Mouse (Mus musculus) cerebellum, adult 2 months (tissue): Measurements from ENCODE around the gene Olfr1392.

ENCODE experiments used
- CTCF ChIP-seq: fragments of 200-500 bp; IDR thresholded peaks from 2 replicates; pipeline ENCODE4 v1.5.1; 2011; ENCODE audit warnings: low read depth, mild to moderate bottlenecking, control low read depth, low read length, moderate library complexity, borderline replicate concordance; ENCODE audit not compliant: insufficient read depth
- POLR2A ChIP-seq: fragments of 200-500 bp; IDR thresholded peaks from 2 replicates; pipeline ENCODE4 v1.6.1; 2011; ENCODE audit warnings: low read length, control low read depth, borderline replicate concordance; ENCODE audit not compliant: insufficient read depth

- TF ChIP-seq CTCF (no peak), POLR2A (no peak)
Measured at GRCm38 (mm10) chr11:49251380-49251761, 33.7 kb upstream of the Olfr1392 start.
